Mouse (Mus musculus): ENCODE results near the gene Lamp1. TPM values are rescaled to one million over a fixed set of nuclear protein-coding genes. Genes with fewer than 3 reads are reported as not detected.
"Not testable (repeated sequence)": the region's sequence is repeated elsewhere in the genome, so short reads cannot be mapped to it uniquely, and the experiment has no call there.

Gene Lamp1
- polyA plus RNA-seq, 1 experiment: 634 TPM

DNA sequence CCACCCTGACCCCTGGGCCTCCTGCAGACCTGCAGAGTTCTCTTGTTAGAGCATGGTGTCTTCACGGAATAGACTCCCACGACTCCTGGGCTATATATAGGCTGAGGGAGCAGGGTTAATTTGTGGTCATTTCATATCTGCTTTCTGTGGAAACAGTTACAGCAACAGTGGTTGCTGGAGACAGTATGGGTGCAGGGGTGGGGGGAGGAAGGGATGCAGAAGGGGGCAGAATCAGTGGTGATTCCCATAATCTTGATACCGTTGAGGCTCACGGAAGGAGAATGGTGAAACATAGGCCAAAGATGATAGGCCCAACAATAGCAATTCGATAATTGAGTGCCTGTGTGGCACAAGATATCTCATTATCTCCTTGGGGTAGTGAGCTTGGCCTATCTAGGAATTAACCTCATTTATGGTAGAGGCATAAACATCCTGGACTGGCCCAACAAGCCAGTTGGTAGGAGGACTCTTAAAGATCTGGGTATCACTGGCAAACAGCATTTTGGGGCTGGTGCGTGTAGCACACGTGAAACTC lies 36.0 kb upstream of the Lamp1 start:
- H3K36me3 ChIP-seq (ENCODE audit: control insufficient read depth, insufficient read depth, low read length): peaks cover 4% of the 10 kb centered on the region
- H3K27me3 ChIP-seq (ENCODE audit: control insufficient read depth, insufficient read depth, low read length): no peaks in the 10 kb centered on the region
- H3K4me3 ChIP-seq (ENCODE audit: control insufficient read depth, low read depth, low read length): no peak overlapping the region
- no peaks in the 10 kb centered on the region for H3K4me1 ChIP-seq (ENCODE audit: control insufficient read depth, insufficient read depth, low read length)
- TF ChIP-seq CTCF (IDR thresholded peaks at IDR 0.05; ENCODE audit: control insufficient read depth, insufficient read depth, insufficient replicate concordance, low read depth, low read length) (no peak), POLR2A (IDR thresholded peaks at IDR 0.05; ENCODE audit: control insufficient read depth, low read depth, low read length) (no peak)
- no peak overlapping the region for H3K27ac ChIP-seq (ENCODE audit: control insufficient read depth, insufficient read depth, low read depth, low read length)

DNA sequence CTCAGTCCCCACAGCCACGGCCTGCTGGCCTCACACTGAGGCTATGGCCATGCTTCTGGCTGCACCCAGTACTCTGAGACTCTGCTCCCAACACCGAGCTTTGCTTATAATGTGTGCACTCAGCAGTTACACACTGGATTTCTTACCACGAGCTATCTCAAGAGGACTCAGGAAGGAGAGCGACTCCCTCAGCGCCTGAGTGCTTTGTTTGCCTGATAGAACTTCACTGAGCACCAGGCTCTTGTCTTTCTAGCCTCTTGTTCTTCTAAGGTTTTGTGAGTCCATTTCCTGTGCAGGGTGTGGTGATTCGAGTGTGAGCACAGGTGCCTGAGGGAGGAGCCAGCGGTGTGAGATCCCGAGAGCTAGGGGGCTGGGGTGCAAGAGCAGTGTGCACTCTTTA lies 34.1 kb upstream of the Lamp1 start:
- no peaks in the 10 kb centered on the region for H3K27me3 ChIP-seq (ENCODE audit: control insufficient read depth, insufficient read depth, low read length)
- no peak overlapping the region for H3K27ac ChIP-seq (ENCODE audit: control insufficient read depth, insufficient read depth, low read depth, low read length)
- H3K36me3 ChIP-seq (ENCODE audit: control insufficient read depth, insufficient read depth, low read length): peaks cover 3% of the 10 kb centered on the region
- H3K4me1 ChIP-seq (ENCODE audit: control insufficient read depth, insufficient read depth, low read length): no peaks in the 10 kb centered on the region
- TF ChIP-seq POLR2A (IDR thresholded peaks at IDR 0.05; ENCODE audit: control insufficient read depth, low read depth, low read length): no peak
- no peak for TF ChIP-seq CTCF (IDR thresholded peaks at IDR 0.05; ENCODE audit: control insufficient read depth, insufficient read depth, insufficient replicate concordance, low read depth, low read length)
- no peak overlapping the region for H3K4me3 ChIP-seq (ENCODE audit: control insufficient read depth, low read depth, low read length)

DNA sequence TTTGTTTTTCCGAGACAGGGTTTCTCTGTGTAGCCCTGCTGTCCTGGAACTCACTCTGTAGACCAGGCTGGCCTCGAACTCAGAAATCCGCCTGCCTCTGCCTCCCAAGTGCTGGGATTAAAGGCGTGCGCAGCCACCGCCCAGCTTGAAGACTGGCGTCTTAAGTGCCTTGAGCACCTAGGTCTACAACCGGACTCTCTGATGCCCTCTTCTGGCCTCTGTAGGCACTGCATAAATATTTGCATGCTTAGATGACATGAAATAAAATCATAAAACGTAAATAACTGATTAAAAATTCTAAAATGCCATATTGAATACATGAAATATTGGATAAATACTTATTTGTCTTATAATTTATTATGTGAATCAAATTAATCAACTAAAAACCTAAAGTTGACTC lies 26.7 kb upstream of the Lamp1 start:
- H3K4me3 ChIP-seq (ENCODE audit: control insufficient read depth, low read depth, low read length); H3K27me3 ChIP-seq (ENCODE audit: control insufficient read depth, insufficient read depth, low read length); H3K36me3 ChIP-seq (ENCODE audit: control insufficient read depth, insufficient read depth, low read length); H3K27ac ChIP-seq (ENCODE audit: control insufficient read depth, insufficient read depth, low read depth, low read length); H3K4me1 ChIP-seq (ENCODE audit: control insufficient read depth, insufficient read depth, low read length): not testable (repeated sequence)

DNA sequence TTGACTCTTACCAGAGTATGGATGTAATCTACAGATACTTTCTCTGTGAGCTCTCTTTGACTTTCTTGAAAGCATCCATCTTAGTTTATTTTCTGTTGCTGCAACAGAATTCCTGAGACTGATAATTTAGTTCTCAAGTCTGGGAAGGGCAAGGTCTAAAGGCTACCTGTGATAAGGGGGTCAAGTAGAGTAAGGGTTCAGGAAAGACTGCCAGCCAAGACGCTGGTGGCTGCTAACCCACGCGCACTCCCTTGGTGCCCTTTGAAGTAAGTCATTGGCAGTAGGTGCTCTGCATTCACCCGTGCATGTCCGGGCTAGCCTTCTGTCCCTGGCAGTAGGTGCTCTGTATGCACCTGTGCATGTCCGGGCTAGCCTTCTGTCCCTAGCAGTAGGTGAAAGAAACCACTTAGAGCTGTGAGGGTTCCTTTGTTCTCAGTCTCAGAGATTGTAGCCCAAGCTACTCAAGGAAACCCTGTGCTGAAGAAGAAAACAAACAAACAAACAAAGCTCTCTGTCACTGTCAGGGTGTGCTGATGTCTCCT lies 19.2 kb upstream of the Lamp1 start:
- Histone ChIP-seq H3K36me3 (ENCODE audit: control insufficient read depth, insufficient read depth, low read length) (peaks cover 11% of the 10 kb centered on the region), H3K27me3 (ENCODE audit: control insufficient read depth, insufficient read depth, low read length) (no peaks in the 10 kb centered on the region), H3K4me3 (ENCODE audit: control insufficient read depth, low read depth, low read length) (no peak overlapping the region), H3K4me1 (ENCODE audit: control insufficient read depth, insufficient read depth, low read length) (no peaks in the 10 kb centered on the region), H3K27ac (ENCODE audit: control insufficient read depth, insufficient read depth, low read depth, low read length) (no peak overlapping the region)
- no peak for TF ChIP-seq POLR2A (IDR thresholded peaks at IDR 0.05; ENCODE audit: control insufficient read depth, low read depth, low read length)
- TF ChIP-seq CTCF (IDR thresholded peaks at IDR 0.05; ENCODE audit: control insufficient read depth, insufficient read depth, insufficient replicate concordance, low read depth, low read length): no peak

DNA sequence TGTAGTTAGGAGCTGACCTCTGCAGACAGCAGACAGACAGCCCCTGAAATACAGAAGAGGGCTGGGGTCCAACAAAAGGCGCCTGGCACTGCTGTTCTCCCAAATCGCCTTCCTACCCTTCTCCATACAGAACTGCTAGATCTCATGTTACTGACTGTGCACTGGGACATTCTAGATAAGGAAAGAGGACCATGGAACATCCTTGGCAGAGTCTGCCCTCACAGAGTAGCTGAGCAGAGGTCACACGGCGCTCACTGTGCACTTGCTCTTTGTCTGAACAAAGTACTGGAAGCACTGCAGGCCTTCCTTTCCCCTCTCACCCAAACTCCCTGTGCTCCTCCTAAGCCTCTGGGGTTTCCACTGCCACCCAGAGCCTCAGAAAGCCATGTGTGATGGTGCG lies 17.3 kb upstream of the Lamp1 start:
- no peak overlapping the region for H3K27ac ChIP-seq (ENCODE audit: control insufficient read depth, insufficient read depth, low read depth, low read length)
- no peaks in the 10 kb centered on the region for H3K27me3 ChIP-seq (ENCODE audit: control insufficient read depth, insufficient read depth, low read length)
- TF ChIP-seq CTCF (IDR thresholded peaks at IDR 0.05; ENCODE audit: control insufficient read depth, insufficient read depth, insufficient replicate concordance, low read depth, low read length) (no peak), POLR2A (IDR thresholded peaks at IDR 0.05; ENCODE audit: control insufficient read depth, low read depth, low read length) (no peak)
- H3K36me3 ChIP-seq (ENCODE audit: control insufficient read depth, insufficient read depth, low read length): peaks cover 11% of the 10 kb centered on the region
- H3K4me3 ChIP-seq (ENCODE audit: control insufficient read depth, low read depth, low read length): no peak overlapping the region
- H3K4me1 ChIP-seq (ENCODE audit: control insufficient read depth, insufficient read depth, low read length): no peaks in the 10 kb centered on the region

DNA sequence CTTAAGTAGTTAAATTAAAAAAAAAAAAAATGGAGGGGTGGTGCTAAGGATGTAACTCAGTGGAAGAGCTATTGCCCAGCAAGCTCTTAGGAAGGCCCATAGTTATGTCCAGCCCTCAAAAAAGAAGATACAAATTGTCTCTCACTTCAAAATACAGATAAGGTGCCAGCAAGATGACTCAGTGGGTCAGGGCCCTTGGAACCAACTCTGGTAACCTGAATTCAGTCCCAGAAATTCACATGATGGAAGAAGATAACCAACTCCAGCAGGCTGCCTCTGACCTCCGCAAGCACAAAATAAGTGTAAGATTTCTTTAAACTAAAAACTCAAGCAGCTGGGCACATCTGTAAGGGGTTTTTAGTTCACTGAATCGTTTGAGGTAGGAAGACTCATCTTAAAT lies 10.5 kb upstream of the Lamp1 start:
- no peaks in the 10 kb centered on the region for H3K27me3 ChIP-seq (ENCODE audit: control insufficient read depth, insufficient read depth, low read length)
- H3K36me3 ChIP-seq (ENCODE audit: control insufficient read depth, insufficient read depth, low read length): peaks cover 4% of the 10 kb centered on the region

DNA sequence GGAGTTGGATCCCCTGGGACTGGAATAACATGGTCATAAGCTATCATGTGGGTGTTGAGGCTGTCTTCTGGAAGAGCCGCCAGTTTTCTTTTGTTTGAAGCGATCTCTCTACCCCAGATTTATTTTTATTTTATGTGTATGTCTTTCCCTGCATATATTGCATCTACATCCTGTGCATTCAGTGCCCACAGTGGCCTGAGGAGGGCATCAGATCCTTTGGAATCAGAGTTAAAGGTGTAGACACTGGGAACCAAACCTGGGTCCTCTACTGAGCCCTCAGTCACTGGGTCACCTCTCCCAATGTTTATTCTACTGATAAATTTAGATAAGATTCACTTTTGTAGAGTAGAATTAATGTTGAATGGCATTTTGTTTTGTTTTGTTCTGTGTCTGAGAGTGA lies 9.7 kb upstream of the Lamp1 start:
- H3K27me3 ChIP-seq (ENCODE audit: control insufficient read depth, insufficient read depth, low read length): no peaks in the 10 kb centered on the region
- no peak overlapping the region for H3K4me3 ChIP-seq (ENCODE audit: control insufficient read depth, low read depth, low read length)
- TF ChIP-seq CTCF (IDR thresholded peaks at IDR 0.05; ENCODE audit: control insufficient read depth, insufficient read depth, insufficient replicate concordance, low read depth, low read length) (no peak), POLR2A (IDR thresholded peaks at IDR 0.05; ENCODE audit: control insufficient read depth, low read depth, low read length) (no peak)
- H3K4me1 ChIP-seq (ENCODE audit: control insufficient read depth, insufficient read depth, low read length): no peaks in the 10 kb centered on the region
- no peak overlapping the region for H3K27ac ChIP-seq (ENCODE audit: control insufficient read depth, insufficient read depth, low read depth, low read length)
- H3K36me3 ChIP-seq (ENCODE audit: control insufficient read depth, insufficient read depth, low read length): peaks cover 3% of the 10 kb centered on the region; the same call in 1 of the 2 replicates

More for the DNA sequence above, 10.5 kb upstream of the Lamp1 start:
- TF ChIP-seq POLR2A (IDR thresholded peaks at IDR 0.05; ENCODE audit: control insufficient read depth, low read depth, low read length) (no peak), CTCF (IDR thresholded peaks at IDR 0.05; ENCODE audit: control insufficient read depth, insufficient read depth, insufficient replicate concordance, low read depth, low read length) (no peak)
- no peaks in the 10 kb centered on the region for H3K4me1 ChIP-seq (ENCODE audit: control insufficient read depth, insufficient read depth, low read length)
- H3K27ac ChIP-seq (ENCODE audit: control insufficient read depth, insufficient read depth, low read depth, low read length): no peak overlapping the region
- no peak overlapping the region for H3K4me3 ChIP-seq (ENCODE audit: control insufficient read depth, low read depth, low read length)

DNA sequence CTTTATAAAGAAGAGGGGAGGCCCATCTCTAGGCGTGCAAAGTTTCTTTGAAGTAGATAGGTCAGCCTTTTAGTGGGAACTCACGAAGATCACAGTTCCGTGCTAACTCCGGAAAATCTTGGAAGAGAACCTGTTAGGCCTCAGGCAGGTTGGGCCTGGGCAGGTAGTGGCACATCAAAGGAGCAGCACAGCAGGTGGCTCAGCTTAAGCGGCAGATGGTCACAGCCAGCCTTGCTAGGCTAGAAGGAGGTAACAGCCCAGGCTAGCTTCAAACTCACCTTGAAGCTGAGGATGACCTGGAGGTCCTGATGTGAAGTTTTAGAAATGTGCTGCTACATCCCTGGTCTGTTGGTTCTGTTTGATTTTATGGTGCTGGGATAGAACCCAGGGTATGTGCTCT lies 9.1 kb upstream of the Lamp1 start:
- no peak overlapping the region for H3K27ac ChIP-seq (ENCODE audit: control insufficient read depth, insufficient read depth, low read depth, low read length)
- no peak overlapping the region for H3K4me3 ChIP-seq (ENCODE audit: control insufficient read depth, low read depth, low read length)
- TF ChIP-seq CTCF (IDR thresholded peaks at IDR 0.05; ENCODE audit: control insufficient read depth, insufficient read depth, insufficient replicate concordance, low read depth, low read length) (no peak), POLR2A (IDR thresholded peaks at IDR 0.05; ENCODE audit: control insufficient read depth, low read depth, low read length) (no peak)
- H3K27me3 ChIP-seq (ENCODE audit: control insufficient read depth, insufficient read depth, low read length): no peaks in the 10 kb centered on the region
- H3K4me1 ChIP-seq (ENCODE audit: control insufficient read depth, insufficient read depth, low read length): no peaks in the 10 kb centered on the region
- peaks cover 3% of the 10 kb centered on the region; the same call in 1 of the 2 replicates for H3K36me3 ChIP-seq (ENCODE audit: control insufficient read depth, insufficient read depth, low read length)
